Mouse (Mus musculus): ENCODE data around the gene Dnajb2.

GRCm38 (mm10) chr1:75252308-75252707, 16.1 kb downstream of the Dnajb2 start:
- no peak for TF ChIP-seq CTCF (IDR thresholded peaks at IDR 0.05; ENCODE audit: low read depth, low read length)
- TF ChIP-seq POLR2A (IDR thresholded peaks at IDR 0.05; ENCODE audit: extremely low read depth, insufficient read depth, low read length), result no peak
